Mouse (Mus musculus) C2C12 (cell line): ENCODE data around the gene Scgb2a2. TPM values are rescaled to one million over a fixed set of nuclear protein-coding genes. Genes with fewer than 3 reads are reported as not detected.

Experiments used
- H3K27me3 ChIP-seq: one replicate; pipeline ENCODE4 v1.6.1; 2011; ENCODE audit not compliant: control insufficient read depth, insufficient read depth, insufficient read length
- H3K36me3 ChIP-seq: one replicate; pipeline ENCODE4 v1.6.1; 2011; ENCODE audit not compliant: control insufficient read depth, insufficient read depth
- H3K4me3 ChIP-seq: one replicate; pipeline ENCODE4 v1.5.1; 2011; ENCODE audit warnings: mild to moderate bottlenecking, control low read depth; ENCODE audit not compliant: poor library complexity, insufficient read depth, severe bottlenecking
- H3K79me2 ChIP-seq: one replicate; pipeline ENCODE4 v1.6.1; 2011; ENCODE audit not compliant: control insufficient read depth, insufficient read depth
- H3K79me3 ChIP-seq: one replicate; pipeline ENCODE4 v1.6.1; 2011; ENCODE audit warnings: low read depth, control low read depth
- H3ac ChIP-seq: one replicate; pipeline ENCODE3; 2011; ENCODE audit warnings: low read depth; ENCODE audit not compliant: control insufficient read depth, insufficient read length
- CEBPB ChIP-seq: IDR thresholded peaks from one replicate; pipeline ENCODE4 v1.6.1; 2011; ENCODE audit warnings: low read depth, mild to moderate bottlenecking, control low read depth, moderate library complexity
- CTCF ChIP-seq: IDR thresholded peaks from one replicate; pipeline ENCODE4 v1.5.1; 2011; ENCODE audit not compliant: control insufficient read depth, insufficient read depth, insufficient read length
- FOSL1 ChIP-seq: IDR thresholded peaks from one replicate; pipeline ENCODE4 v1.8.0; 2011; ENCODE audit warnings: mild to moderate bottlenecking, low read length; ENCODE audit not compliant: poor library complexity, insufficient read depth, severe bottlenecking
- MAX ChIP-seq: IDR thresholded peaks from one replicate; pipeline ENCODE4 v1.6.1; 2011; ENCODE audit warnings: mild to moderate bottlenecking, control low read depth
- MYOD1 ChIP-seq: IDR thresholded peaks from one replicate; pipeline ENCODE4 v1.6.1; 2011; ENCODE audit warnings: low read depth; ENCODE audit not compliant: control insufficient read depth, insufficient read length
- MYOG ChIP-seq: IDR thresholded peaks from one replicate; pipeline ENCODE4 v1.6.1; 2011; ENCODE audit not compliant: control insufficient read depth, insufficient read length; ENCODE audit errors: extremely low read depth
- USF1 ChIP-seq: IDR thresholded peaks from one replicate; pipeline ENCODE4 v1.6.1; 2011; ENCODE audit warnings: low read depth, mild to moderate bottlenecking, control low read depth, moderate library complexity
- polyA plus RNA-seq: library from polyadenylated mRNA; unstranded; fragments of >200 nt; fragmentation: generic; extraction: Trizol; gene quantifications from one replicate; pipeline ENCODE4 v1.2.1, GENCODE M21; 2012; ENCODE audit warnings: missing spikeins

Scgb2a2 gene
- polyA plus RNA-seq, 1 experiment: not detected

- Histone ChIP-seq H3K4me3 (no peak overlapping the region), H3K36me3 (peaks cover 99% of the 10 kb centered on the region), H3K79me3 (peaks cover 19% of the 10 kb centered on the region), H3K27me3 (no peaks in the 10 kb centered on the region), H3K79me2 (peaks cover 30% of the 10 kb centered on the region), H3ac (no peak overlapping the region)
- TF ChIP-seq USF1: no peak
- no peak for TF ChIP-seq CTCF
Observed at GRCm38 (mm10) chr19:9878186-9878835, 30.9 kb downstream of the Scgb2a2 start.

DNA sequence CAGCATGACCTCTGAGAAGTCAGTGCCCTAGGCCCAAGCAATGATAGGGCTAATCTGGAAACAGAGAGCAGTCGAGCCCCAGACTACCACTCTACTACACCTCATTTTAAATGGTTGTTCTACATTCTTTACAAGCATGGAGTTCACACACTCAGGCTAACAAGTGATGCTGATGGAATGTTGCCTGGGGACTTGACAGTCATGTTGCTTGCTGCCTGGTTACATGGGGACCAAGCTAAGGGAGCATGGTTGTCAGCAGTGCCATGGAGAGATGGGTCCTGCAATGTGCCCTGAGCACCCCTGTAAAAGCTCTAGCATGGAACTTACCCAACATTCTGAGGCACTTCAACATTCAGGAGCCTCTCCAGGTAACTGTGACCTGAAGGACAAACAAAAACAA is 39.0 kb downstream of the Scgb2a2 start:
- Histone ChIP-seq H3K36me3 (peaks cover 99% of the 10 kb centered on the region), H3K27me3 (no peaks in the 10 kb centered on the region), H3K4me3 (no peak overlapping the region), H3K79me2 (peaks cover 88% of the 10 kb centered on the region), H3K79me3 (peaks cover 61% of the 10 kb centered on the region), H3ac (no peak overlapping the region)
- TF ChIP-seq CTCF (no peak), FOSL1 (no peak), USF1 (no peak), MAX (no peak), MYOG (no peak)

- Histone ChIP-seq H3K36me3 (peaks cover 99% of the 10 kb centered on the region), H3K4me3 (no peak overlapping the region), H3K79me3 (peaks cover 61% of the 10 kb centered on the region), H3K79me2 (peaks cover 88% of the 10 kb centered on the region), H3K27me3 (no peaks in the 10 kb centered on the region), H3ac (no peak overlapping the region)
- no peak for TF ChIP-seq MYOD1
- TF ChIP-seq USF1: no peak
- no peak for TF ChIP-seq FOSL1
- TF ChIP-seq CTCF: no peak
- no peak for TF ChIP-seq MYOG
- no peak for TF ChIP-seq CEBPB
- TF ChIP-seq MAX: no peak
Observed at GRCm38 (mm10) chr19:9886771-9887170, 39.4 kb downstream of the Scgb2a2 start.

- H3K4me3 ChIP-seq: no peak overlapping the region
- H3K36me3 ChIP-seq: peaks cover 57% of the 10 kb centered on the region
- no peaks in the 10 kb centered on the region for H3K27me3 ChIP-seq
- TF ChIP-seq MYOG (no peak), CEBPB (no peak), USF1 (no peak)
- peaks cover 83% of the 10 kb centered on the region for H3K79me2 ChIP-seq
- H3ac ChIP-seq: no peak overlapping the region
- H3K79me3 ChIP-seq: peaks cover 79% of the 10 kb centered on the region
Observed at GRCm38 (mm10) chr19:9896067-9896466, 48.7 kb downstream of the Scgb2a2 start.

GRCm38 (mm10) chr19:9898339-9899066 is 51.1 kb downstream of the Scgb2a2 start:
- Histone ChIP-seq H3K79me2 (peaks cover 59% of the 10 kb centered on the region), H3K27me3 (no peaks in the 10 kb centered on the region), H3K36me3 (peaks cover 33% of the 10 kb centered on the region), H3K79me3 (peaks cover 55% of the 10 kb centered on the region), H3K4me3 (peak overlapping the region; percentile 99), H3ac (peak overlapping the region; percentile 93)
- TF ChIP-seq USF1 (no peak), MYOD1 (no peak), FOSL1 (no peak), CTCF (no peak), MYOG (no peak), MAX (no peak), CEBPB (no peak)

- Histone ChIP-seq H3ac (peak within 1 kb of the TSS; percentile 93), H3K79me2 (peaks cover 52% of the 10 kb centered on the region), H3K27me3 (no peaks in the 10 kb centered on the region), H3K36me3 (peaks cover 25% of the 10 kb centered on the region), H3K4me3 (peak within 1 kb of the TSS; percentile 99), H3K79me3 (peaks cover 49% of the 10 kb centered on the region)
- no peak for TF ChIP-seq MYOG
- TF ChIP-seq USF1: no peak
- no peak for TF ChIP-seq MAX
- no peak for TF ChIP-seq MYOD1
- no peak for TF ChIP-seq FOSL1
- TF ChIP-seq CEBPB: no peak
- no peak for TF ChIP-seq CTCF
Observed at GRCm38 (mm10) chr19:9899072-9899779, 51.9 kb downstream of the Scgb2a2 start, which contains the start of gene Incenp. TSS of gene Incenp (minus strand) at chr19:9899551.
